Mouse (Mus musculus): ENCODE results near the gene Elavl3.

Elavl3 gene

DNA sequence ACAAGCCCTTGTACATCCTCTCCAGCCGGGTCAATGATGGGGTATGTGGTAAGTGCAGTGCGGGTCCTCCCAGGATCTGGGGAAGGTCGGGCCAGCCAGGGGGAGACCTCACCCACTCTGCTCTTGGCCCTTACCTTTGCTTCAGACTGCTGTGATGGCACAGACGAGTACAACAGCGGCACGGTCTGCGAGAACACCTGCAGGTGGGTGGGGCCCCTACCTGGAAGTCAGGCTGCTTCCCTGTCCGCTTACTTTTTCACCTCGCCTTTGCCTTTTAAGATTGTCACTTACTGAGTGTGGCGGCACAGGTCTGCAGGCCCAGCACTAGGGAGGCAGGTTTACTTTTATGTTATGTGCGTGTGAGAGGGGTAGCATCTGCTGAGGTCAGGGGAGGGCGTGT lies 47.3 kb downstream of the Elavl3 start:
- no peak for DNase-seq (ENCODE audit: low spot score in 2 of 2)

DNA sequence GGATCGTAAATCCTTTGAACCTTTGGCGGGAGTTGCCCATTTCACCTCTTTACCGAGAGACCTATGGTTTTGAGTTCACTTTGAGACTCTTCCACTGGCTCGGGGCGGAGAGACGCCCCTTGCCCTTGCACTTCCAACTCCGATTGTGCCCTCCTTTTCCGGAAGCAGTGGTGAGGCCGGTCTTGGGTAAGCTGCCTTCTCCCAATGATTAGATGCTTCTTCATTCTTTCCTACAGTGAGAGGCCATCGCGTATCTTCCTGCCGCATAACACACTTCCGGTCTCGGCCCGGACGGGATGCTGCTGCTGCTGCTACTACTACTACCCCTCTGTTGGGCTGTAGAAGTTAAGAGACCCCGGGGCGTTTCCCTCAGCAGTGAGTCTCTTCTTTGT lies 48.7 kb downstream of the Elavl3 start:
- peak; percentile 24 to 44 for DNase-seq (ENCODE audit: low spot score in 2 of 2)

DNA sequence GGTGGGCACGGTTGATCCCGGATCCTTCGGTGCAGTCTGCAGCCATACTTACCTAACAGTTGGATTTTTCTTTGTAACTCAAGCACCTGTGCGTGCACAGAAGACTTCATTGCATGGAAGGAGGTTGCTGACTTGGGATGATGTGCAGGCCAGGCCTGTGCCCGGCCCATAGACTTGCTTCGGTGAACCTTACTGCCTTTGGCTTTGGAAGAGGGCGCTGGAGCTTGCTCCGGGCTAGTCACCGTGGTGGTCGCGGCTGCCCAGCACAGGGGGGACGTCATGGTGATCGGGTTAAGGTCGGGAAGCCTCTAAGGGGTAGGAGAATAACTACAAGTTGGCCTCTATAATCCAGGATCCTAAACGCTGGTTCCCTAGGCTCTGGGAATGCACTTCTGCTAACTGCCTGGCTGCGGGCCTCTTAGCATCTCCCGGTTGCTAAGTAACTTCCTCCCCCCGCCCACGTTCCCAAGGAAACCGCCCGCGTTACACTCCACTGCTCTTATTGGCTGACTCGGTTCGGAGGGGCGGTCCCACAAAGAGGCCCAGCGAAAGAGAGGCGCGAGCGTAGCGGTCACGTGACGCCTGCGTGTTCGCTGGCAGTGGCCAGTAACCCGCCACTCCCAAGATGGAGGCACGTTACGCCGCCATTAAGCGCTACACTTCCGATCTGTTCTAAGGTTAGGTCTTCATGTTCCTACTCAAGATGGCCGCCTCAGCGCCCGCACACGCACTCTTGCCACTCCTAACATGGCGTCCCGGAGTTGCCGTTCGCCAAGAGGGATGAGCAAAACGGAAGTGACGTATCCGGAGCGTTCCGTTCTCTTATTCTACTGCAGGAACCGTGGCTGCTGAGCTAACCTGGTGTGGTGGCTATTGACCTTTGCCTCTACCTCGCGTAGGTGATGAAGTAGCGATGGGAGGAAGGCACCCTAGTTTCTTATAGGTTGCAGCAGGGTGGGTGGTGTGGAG lies 49.3 kb downstream of the Elavl3 start, which contains the start of the genes Ccdc151 and Prkcsh:
Gene Ccdc151 (minus strand): TSS at position 441 of the 969 bp plus-strand sequence.
Gene Prkcsh (plus strand): TSS at position 613 of the 969 bp plus-strand sequence.
- peak; percentile 99 to 100 for DNase-seq (ENCODE audit: low spot score in 2 of 2)

DNA sequence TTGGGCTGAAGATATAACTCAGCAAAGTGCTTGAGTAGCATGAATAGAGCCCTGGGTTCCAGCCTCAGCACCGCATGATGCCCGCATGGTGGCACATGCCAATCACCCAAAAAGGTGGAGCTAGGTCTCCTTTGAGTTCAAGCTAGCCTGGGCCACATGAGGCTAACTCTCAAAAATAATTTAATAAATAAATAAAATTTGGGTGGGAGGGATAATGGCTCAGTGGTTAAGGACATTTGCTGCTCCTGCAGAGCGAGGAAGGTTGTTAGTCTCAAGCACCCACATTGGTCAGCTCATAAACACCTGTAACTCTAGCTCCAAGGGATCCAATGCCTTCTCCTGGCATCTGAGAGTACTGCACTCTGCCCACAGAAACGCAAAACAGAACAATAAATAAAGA lies 50.2 kb downstream of the Elavl3 start:
- no peak for DNase-seq (ENCODE audit: low spot score in 2 of 2)

DNA sequence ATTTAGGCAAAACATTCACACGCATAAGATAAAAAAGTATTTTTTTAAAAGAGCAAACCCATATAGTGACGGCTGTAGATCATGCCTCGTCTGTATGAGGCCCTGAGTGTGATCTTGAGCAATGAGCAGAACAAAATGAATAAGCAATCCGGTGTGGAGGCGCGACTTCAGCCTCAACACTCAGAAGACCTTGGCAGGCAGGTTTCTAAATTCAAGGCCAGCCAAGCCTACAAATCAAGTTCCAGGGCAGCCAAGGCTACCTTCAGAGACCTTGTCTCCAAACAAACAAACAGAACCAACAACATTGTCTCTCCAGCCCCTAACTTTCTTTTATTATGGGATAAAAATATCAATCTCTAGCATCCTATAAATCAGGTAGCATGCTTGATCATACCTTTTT lies 51.5 kb downstream of the Elavl3 start:
- no peak for DNase-seq (ENCODE audit: low spot score in 2 of 2)

DNA sequence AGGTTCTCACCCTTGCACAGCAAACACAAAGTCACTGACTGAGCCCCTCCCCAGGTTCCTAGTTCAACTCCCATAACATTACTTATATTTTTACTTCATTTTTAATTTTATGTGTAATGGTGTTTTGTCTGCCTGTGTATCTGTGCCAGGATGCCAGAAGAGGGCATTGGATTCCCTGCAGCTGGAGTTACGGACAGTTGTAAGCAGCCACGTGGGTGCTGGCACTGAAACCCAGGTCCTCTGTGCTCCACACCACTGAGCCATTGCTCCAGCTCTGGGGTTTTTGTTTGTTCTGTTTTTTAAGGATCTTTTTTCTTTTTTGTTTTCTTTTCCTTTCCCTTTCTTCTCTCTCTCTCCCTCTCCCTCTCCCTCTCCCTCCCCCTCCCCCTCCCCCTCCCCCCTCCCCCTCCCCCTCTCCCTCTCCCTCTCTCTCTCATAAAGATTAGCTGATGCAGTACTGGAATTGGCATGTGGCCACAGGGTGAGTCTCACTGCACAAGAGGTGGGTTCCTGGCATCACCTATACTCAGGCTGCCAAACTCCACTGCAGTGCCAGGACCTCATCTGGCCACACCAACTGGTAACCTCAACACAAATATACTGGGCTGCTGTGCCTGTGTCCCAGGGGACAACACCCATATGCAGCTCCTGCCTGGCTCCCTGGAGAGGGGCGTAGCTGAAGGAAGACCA lies 55.5 kb downstream of the Elavl3 start:
- no peak for DNase-seq (ENCODE audit: low spot score in 2 of 2)

DNA sequence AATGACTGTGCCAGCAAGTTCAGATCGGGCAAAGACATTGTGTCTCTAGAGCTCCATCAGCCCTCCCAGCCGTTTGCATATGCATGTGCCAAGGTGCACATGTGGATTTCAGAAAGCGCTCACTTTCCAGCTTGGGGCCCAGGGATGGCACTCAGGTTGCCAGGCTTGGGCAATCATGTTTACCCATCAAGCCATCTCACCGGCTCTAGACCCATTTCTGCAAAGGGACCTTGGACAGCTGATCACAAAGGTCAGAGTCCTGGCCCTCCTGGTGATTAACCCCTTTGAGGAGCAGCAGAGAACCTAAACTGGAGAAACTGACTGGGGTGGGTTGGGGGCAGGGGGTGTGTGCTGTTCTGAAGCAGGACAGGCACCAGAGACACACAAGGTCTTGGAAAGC lies 59.6 kb downstream of the Elavl3 start:
- no peak for DNase-seq (ENCODE audit: low spot score in 2 of 2)

DNA sequence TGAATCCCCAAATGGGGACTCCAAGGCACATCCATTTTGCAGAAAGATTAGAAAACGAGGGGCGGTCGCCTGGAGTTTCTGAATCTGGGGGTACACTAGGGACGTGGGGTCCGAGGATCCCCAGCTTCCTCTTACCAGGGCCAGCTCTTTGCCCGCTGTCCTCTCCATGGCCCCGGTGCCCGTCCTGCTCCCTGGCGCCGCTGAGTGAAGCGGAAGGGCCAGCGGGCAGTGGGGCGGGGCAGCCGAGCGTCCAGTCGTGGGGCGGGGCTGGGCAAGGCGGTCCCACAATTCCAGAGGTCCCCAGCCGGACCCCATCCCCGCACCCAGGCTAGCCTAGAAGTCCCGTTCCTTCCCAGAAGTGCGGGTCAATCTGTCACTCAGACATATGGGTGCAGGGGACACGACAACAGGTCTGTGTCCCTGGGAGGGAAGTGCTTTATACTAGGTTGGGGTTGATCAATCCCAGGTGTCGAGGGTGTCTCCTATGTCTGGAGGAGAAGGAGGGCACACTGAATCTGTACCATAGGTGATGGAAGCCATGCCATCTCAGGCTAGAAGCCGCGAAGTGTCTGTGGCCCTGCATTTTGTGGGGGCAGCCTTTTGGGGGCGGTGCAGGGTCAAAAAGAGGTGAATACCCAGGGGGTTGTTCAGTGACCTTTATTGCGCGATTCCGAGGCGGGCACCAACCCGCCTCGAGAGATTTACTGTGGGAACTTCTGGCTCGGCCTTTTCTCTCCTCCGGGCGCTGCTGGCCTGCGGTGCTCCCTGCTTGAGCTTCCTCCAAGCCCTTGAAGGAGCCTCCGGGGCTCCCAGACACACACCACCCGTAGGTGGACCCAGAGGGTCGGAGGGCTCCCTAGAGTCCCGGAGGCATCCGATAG lies 62.4 kb downstream of the Elavl3 start, which contains the start of gene Rgl3:
Gene Rgl3 (minus strand): TSS at position 217 of the 881 bp plus-strand sequence.
- DNase-seq (ENCODE audit: low spot score in 2 of 2) = no peak

DNA sequence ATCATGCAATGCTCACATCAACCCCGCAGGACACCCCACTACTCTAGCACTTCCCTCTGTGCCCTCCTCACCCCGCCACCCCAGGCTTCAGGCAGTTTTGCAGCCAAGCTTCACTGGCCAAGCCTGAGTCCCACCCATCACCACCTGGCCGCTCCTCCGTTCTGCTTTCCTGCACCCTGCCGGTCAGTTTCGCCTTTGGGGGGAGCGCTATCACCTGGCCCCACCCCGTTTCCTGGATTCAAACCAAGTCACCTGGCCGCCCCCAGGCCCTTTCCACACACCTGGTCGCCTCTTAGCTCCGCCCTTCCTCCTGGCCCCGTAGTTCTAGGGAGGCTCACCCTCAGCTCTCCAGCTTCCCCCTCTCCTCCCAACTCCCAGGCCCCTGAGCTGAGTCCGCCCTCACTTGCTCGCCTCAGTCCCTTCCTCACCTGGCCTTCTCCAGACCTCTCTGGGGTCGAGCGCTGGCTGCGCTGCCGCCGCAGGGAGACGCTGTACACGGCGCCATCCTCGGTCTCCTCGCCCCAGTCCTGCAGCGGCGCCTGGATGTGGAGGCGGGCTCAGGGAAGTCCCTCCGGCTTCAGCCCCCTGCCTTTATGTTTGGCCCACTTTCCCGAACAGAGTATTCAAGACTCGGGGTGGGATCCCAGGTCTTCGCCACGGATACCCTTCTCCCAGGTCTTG lies 63.3 kb downstream of the Elavl3 start:
- peak; percentile 23 to 24 for DNase-seq (ENCODE audit: low spot score in 2 of 2)

DNA sequence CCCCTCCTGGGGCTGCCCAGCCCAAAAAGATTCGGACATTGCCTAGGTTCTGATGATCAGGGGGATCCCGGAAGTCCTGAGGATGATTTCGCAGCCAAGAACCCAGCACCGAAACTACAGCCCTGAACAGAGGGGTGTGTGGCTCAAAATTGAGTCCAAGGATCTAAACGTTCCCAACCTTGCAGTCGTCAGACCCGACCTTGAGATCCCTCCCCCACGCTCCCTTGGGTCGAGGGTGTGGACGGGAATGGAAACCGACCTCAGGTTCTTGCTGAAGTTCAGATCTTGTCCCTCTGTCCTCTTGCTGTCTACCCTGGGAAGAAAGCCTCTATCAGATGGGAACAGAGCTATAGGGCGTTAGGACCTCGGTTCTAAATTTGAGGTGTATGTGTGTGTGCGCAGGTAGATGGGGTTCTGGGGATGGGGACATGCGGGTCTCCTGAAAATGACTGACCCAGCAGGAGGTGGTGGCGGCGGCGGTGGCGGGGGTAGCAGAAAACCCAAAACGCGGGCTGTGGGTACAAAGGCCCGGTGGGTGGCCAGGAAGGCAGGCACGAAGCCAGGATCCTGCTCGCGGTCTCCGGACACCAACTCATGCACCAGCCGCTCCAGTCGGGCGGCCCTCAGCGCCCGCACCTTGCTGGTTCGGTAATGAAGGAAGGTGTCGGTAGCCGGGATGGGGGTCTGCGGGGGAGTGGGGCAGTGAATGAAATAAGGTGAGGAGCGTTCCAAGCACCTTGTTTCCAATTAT lies 64.1 kb downstream of the Elavl3 start:
- no peak for DNase-seq (ENCODE audit: low spot score in 2 of 2)

DNA sequence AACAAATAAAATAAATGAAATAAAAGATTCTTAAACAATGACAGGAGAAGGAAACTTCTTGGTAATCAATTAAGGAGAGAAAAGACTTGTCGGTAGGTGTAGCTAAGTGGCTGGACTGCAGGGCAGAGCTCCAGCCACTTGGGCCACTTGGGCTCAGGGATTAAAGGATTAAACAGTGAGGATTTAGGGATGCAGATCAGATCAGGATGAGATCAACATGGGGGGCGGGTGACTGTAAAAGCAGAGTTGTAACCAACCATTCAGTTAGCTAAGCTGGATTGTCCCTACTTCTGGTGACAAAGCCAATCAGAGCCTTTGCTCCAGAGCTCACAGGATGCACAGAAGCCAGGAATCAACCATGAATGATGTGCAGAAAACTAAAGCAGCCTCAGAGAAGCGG lies 67.9 kb downstream of the Elavl3 start:
- no peak for DNase-seq (ENCODE audit: low spot score in 2 of 2)

DNA sequence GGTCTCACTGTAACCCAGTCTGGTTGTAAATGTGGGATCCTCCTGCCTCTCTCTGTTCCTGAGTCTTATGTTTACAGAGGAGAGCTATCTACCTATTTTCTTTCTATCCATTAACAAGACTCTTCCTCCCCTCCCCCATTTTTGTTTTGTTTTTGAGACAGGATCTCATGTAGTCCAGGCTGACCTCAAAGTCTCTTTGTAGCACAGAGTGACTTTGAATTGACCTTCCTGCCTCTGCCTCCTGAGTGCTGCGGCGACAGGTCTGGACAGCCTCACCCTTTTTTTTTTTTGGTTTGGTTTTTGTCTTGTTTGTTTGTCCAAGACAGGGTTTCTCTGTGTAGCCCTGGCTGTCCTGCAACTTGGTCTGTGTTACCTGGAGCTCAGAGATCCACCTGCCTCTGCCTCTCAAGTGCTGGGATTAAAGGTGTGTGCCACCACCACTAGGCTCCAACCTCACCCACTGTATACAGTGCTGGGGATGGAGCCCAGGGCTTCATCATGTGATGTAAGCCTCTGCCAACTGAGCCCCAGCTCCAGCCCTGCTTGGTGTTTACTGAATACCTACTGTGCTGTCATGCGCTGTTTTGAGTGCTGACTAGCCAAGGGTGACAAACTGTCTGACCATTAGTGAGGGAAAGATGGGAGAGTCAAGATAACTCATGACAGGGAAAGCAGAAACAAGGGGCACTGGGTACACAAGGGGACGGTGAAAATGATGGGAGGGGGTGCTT lies 73.3 kb downstream of the Elavl3 start:
- DNase-seq (ENCODE audit: low spot score in 2 of 2) = no peak

DNA sequence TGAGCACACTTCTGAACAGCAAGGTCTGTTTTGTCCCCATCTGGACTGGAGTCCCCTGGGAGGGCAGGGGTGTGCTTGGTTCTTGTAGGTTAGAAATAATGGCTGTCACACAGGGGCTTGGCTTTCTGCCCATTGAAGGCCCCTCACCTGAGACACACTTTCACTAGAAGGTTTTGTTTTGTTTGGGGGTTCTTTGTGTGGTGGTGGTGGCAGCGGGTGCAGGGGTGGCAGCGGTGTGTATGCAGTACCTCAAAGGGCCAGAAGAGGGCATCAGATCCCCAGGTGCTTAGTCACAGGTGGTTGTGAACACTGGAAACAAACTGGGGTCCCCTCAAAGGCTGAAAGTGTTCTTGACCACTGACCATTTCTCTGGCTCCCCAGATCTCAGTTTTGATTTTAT lies 73.9 kb downstream of the Elavl3 start:
- DNase-seq (ENCODE audit: low spot score in 2 of 2) = no peak

DNA sequence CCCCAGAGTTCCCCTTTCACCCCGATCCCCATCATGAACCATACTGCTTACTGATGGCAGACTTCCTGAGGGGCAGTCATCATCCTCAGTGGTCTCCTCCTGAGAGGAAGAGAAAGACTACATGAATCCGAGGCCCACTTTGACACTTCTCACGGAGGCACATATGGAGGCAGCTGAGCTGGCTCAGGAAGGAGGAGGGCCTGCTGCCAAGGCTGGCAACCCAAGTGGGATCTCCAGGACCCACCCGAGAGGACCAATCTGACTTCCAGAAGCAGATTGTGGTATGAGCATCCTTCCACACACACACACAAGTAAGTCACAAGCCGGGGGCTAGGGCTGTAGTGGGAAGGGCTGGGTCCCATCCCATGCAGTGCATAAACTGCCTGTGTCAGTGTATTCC lies 74.5 kb downstream of the Elavl3 start:
- DNase-seq (ENCODE audit: low spot score in 2 of 2) = no peak

DNA sequence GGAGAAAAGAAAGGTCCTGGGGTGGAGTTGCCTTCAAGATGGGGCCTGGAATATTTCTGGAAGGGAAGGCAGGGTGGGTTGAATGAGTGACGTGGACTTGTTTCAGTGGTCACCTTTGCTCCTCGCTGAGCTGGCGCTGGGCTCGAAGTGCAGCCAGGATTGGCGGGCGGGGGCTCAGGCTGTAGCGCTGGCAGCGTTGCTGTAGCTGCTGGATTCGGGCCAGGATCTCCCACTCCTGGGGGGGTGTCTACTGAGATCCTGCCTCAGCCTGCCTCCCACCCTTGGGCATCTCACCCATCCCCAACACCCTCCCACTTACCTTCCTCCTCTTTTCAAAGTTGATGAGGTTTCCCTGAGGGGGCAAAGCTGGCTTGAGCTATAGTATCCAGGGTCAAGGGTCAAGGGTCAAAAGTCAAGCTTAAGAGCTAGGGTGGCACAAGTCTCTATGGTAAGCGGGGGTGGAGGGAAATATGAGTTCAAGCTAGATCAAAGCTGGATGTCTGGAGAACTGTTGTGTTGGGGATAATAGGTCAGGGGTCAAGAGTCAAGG lies 75.1 kb downstream of the Elavl3 start:
- no peak for DNase-seq (ENCODE audit: low spot score in 2 of 2)

DNA sequence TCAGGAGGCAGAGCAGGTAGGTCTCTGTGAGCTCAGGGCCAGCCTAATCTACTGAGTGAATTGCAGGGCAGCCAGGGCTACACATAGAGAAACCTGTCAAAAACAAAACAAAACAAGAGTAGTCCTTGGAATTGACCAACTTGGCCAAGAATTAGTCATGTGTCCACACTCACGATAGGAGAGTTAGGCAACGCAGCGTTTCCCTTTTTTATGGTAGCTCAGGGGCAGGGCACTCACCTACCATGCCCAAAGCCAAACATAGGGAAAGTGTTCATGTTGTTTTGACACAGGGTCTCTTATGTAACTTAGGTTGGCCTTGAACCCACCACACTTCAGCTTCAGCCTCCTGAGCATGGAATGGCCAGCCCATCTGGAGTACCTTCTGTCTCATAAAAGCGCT lies 82.5 kb downstream of the Elavl3 start:
- DNase-seq (ENCODE audit: low spot score in 2 of 2) = no peak

DNA sequence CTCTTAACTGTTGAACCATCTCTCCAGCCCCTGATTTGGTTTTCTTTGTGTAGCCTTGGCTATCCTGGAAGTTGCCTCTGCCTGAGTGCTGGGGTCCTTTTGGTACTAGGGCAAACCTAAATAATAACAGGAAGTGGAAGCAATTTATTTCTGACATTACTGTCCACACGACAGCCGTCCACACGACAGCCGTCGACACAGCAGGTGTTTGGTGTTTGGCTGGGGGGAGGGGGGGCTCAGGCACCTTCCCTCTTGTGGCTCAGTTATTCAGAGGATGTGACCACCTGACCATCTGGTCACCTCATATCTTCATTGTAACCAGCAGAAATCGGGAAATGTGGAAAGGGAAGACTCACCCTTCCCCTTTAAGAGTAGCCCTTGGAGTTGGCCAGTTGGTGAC lies 82.9 kb downstream of the Elavl3 start:
- no peak for DNase-seq (ENCODE audit: low spot score in 2 of 2)

Data from spleen, postnatal 36 days (tissue).